Mouse (Mus musculus) spleen, embryonic (tissue): ENCODE measurements at regions not wholly inside any gene's neighbourhood (a gene's known extent, or its start where the extent isn't known, plus 50 kb on each side); places are given as distances from the start of the nearest gene placed in this dataset.

Experiments used
- CTCF ChIA-PET: fragments of 350-600 bp; sonication (Branson Sonifier 250); formaldehyde crosslinking; loops from one replicate; lab custom pipeline; 2022; lab: Charles Lee

DNA sequence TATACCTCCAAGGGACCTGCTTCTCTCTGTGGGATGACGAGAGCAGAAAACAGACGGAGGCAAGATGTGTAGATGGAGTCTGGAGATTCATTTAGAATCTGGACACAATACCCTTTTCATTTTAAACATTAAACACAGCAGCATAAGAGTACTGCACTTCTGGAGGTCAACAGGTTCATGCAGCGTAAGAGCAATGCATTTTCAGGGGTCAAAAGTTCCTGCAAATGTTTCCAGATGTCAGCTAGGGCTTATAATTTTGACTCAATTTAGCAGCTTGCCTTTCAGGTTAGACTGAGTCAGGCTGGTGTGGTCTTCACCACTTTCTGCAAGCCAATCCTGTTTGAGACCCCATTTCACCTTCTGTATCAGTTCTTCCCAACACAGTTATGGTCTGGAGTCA, 277.9 kb downstream of the Hace1 start:
- CTCF ChIA-PET: no interaction called here

DNA sequence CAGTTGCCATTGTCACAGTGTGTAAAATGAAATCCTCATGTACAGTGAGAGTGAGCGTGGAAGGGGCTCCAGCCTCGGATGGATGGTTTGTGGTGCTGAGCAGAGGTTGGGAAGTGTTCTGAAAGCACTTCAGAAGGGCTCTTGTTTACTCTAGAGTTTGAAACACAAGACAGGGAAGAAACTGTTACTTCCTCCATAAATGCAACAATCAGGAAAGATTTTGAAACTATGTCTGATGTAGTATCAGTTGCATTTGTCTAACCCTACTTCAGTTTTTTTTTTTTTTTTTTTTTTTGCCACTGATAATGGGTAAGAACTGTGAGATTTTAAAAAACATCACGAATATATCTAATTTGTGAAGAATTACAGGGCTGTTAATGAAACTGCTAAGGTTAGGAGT, 281.5 kb downstream of the Hace1 start:
- CTCF ChIA-PET: no interaction called here

- CTCF ChIA-PET: no interaction called here
Observed at GRCm38 (mm10) chr10:45859909-45860308, 282.3 kb downstream of the Hace1 start.

DNA sequence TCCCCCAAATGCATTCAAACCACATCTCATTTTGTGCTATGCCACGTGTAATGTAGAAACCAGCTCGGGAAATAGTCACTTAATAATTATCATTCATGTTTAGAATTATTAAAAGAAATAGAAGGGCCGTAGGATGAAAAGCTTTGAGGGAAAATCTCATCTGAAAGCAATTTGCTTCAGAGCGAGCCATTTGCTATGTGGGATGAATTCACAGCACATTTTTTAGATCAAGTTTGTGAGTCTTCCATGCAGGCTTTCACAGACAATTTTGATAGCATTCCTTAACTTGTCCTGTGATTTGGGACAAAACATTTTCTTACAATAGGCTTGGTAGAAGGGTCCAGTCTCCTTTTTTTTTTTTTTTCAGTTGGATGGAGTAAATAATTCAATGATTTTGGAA, 283.1 kb downstream of the Hace1 start:
- CTCF ChIA-PET: no interaction called here

- CTCF ChIA-PET: no interaction called here
Observed at GRCm38 (mm10) chr10:45865793-45866192, 288.2 kb downstream of the Hace1 start.

- CTCF ChIA-PET: no interaction called here
Observed at GRCm38 (mm10) chr10:45866860-45867259, 289.2 kb downstream of the Hace1 start.

- CTCF ChIA-PET: no interaction called here
Observed at GRCm38 (mm10) chr10:45871028-45871427, 293.4 kb downstream of the Hace1 start.

- CTCF ChIA-PET: no interaction called here
Observed at GRCm38 (mm10) chr10:45872007-45872890, 294.6 kb downstream of the Hace1 start.

- CTCF ChIA-PET: no interaction called here
Observed at GRCm38 (mm10) chr10:45873805-45874780, 296.5 kb downstream of the Hace1 start.

DNA sequence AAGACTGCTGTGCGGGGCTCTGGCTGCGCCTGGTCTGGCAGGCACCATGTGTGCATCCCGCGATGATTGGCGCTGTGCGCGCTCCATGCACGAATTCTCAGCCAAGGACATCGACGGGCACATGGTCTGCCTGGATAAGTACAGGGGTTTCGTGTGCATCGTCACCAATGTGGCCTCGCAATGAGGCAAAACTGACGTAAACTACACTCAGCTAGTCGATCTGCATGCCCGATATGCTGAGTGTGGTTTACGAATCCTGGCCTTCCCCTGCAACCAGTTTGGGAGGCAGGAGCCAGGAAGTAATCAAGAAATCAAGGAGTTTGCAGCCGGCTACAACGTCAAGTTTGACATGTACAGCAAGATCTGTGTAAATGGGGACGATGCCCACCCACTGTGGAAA, 297.7 kb downstream of the Hace1 start:
- CTCF ChIA-PET: interaction anchor here (0.7 kb wide), 1 partner anchor 783 kb away, joined by 3 read pairs; no protein-coding TSS in a partner anchor

DNA sequence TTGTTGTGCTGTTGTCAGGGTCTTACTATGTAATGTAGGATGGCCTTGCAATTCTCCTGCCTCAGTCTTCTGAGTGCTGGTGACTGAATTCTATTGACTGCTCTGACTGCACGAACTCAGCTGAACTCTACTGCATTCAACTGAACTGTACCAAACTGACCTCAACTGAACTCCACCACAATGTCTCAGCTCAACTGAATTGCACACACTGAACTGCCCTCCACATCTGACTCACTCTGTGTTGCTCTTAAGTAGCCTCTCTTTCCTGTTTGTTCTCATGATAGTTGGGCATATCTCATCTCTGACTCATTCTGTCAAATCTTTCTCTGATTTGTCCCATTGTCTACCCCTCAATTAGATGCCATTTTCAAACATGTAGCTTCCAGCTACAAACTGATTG, 306.1 kb downstream of the Hace1 start:
- CTCF ChIA-PET: no interaction called here

GRCm38 (mm10) chr10:45886636-45887035, 309.0 kb downstream of the Hace1 start:
- CTCF ChIA-PET: interaction anchor here (0.6 kb wide), 1 partner anchor 912 kb away, joined by 4 read pairs; no protein-coding TSS in a partner anchor

DNA sequence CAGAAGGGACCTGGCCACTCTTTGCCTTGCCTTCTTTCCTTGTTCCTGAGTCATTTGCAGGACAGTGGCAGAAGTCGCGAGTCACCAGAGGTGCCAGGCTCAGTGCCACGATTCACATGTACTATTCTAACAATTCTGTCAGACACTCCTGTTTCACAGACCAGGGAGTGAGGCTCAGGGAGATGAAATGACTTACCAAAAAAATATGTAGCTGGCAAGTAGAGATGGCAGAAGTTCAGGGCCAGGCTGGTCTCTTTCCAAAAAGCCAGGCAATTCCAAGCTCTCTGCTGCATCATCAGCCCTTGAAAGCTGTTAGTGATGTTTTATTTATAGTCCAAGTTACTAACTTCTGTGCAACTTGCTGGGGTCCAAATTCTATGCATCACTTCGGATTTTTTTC, 311.2 kb downstream of the Hace1 start:
- CTCF ChIA-PET: no interaction called here

DNA sequence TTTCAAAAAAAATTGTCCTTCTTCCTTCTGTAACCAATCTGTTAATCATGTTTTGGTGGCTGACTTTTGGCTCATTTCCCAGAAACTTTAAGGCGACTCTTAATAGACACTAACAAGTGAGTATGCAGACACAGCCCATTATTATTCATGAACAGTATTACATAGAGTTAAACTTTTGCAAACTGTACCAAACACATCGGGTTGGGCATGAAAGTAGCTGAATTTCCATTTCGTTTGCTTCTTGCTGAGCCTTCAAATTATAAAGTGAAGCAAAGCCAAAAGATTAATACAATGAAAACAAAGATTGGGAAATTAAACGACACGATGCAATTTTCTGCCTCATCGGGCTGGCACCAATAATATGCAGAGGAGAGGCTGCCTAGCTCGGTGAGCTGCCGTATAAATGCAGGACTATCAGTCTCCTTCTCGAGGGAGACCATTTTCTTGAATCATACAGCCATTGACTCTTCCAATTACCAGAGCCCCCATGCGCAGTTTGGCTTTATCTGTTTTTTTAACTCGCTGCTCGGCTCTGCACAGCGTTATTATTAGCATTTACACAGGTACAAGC, 311.8 kb downstream of the Hace1 start:
- CTCF ChIA-PET: no interaction called here

DNA sequence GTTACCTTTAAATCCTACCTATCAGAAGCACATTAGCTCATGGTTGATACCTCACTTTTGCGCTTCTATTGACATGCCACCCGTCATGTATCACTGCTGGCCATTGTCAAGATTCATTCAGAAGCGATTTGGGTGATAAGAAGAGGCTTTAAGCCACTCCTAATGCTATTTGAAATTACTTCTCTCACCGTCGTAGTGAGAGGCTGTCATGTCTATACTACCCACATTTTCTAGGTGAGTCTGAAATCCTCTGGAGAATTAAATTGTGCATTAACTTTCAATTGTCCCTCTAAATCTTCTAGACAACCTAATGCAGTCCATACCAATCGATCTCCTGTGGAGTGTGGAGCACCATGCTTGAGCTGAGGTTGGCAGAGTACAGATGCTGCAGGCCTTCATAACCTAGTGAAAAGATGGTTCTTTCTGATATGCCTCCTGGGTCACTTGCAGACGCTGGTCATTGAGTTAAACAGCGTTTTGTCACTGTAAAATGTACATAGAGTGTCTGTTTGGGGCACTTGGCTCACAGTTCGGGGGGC, 312.5 kb downstream of the Hace1 start:
- CTCF ChIA-PET: no interaction called here

- CTCF ChIA-PET: no interaction called here
Observed at GRCm38 (mm10) chr10:45892464-45892863, 314.8 kb downstream of the Hace1 start.

GRCm38 (mm10) chr10:45893894-45894831, 316.5 kb downstream of the Hace1 start:
- CTCF ChIA-PET: no interaction called here

DNA sequence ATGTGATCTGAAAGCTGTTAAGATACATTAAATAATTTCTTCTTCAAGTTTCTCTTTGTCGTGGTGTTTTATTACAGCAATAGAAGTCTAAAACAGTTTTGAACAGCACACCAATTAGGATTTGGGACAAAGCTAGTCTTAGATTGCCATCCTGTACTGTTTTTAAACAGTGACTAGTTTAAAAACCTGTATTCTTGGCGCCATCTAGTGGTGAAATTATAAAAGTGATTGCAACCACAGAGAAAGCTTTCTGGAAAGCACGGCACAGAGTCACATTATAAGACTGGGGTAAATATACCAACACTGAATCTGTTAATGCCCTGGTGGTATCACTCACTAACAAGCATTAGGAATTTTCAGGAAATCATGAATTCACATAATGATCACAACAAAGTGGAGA, 339.3 kb downstream of the Hace1 start:
- CTCF ChIA-PET: interaction anchor here (0.6 to 1.0 kb wide), 2 partner anchors 11 to 240 kb away, joined by 3 to 5 read pairs; no protein-coding TSS in a partner anchor

GRCm38 (mm10) chr10:45925746-45926145, 348.1 kb downstream of the Hace1 start:
- CTCF ChIA-PET: no interaction called here

- CTCF ChIA-PET: no interaction called here
Observed at GRCm38 (mm10) chr10:45933631-45934310, 356.1 kb downstream of the Hace1 start.
